10 mouse cellular contexts compared by ENCODE assay signal in the genomic region with DNA sequence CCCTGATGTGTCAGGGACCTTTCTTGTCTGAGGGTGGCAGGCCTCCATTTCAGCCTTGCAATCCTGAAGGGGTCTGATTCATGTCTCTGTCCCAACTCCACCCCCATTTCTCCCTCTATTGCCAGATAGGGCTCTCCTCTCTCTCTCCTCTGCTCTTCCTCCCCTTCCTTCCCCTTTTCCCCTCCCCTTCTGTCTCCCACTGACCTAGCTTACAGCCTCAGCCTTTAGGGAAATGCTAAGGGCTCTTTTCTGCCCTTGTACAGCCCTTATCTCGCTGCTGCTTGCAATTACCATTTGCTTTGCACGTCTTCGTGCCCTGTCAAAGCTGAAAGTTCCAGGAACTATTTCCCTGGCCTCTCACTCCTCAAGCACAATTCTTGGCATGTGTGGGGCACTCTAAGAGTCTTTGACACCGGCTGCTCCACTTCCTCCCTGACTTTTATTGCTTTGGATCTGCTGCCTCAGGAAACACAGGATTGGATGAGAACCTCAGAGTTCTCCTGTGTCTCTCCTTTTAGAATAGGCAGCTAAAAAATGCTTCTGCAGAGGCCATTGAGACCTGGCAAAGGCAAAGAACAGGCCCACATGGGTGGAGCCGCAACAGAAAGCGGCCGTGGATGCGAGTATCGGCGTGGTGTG.
DNase-seq lines count a peak whose midpoint lies in the region; ATAC-seq and TF ChIP-seq lines count a peak whose summit lies in the region.
"Had no signal": no experiment of that assay in that cellular context is flagged by ENCODE, and none has a peak within 500 bp of the region (broad histone marks: within the 10 kb centered on the region; RNA-seq: fewer than 3 reads in every experiment).

No protein-coding gene starts in this region.

- no peak for ATAC-seq in intestine, embryonic 14.5 days (replicated peaks; ENCODE audit: low FRiP score, low TSS enrichment, low read depth)
- no peak for ATAC-seq in intestine, postnatal 0 days
- ATAC-seq in kidney, embryonic 16.5 days (ENCODE audit: low FRiP score, low TSS enrichment), result peak; percentile 16; the same call in 1 of the 2 replicates
- ATAC-seq in lung, postnatal 0 days, result peak; percentile 92

- no peak overlapping the region for H3K4me2 ChIP-seq in intestine, embryonic 14.5 days (ENCODE audit: low read length)
- no peak overlapping the region for H3K4me2 ChIP-seq in intestine, postnatal 0 days (replicated peaks; ENCODE audit: low read depth)
- no peak overlapping the region for H3K4me2 ChIP-seq in kidney, embryonic 16.5 days (replicated peaks; ENCODE audit: low read depth, low read length)
- H3K4me2 ChIP-seq in lung, postnatal 0 days (replicated peaks; ENCODE audit: low read depth, low read length), result peak overlapping the region; percentile 11; the same call in 1 of the 2 replicates
- H3K4me2 ChIP-seq: hindbrain, embryonic 15.5 days had no signal

- no peak for TF ChIP-seq CTCF in intestine, postnatal 0 days (IDR thresholded peaks at IDR 0.05; ENCODE audit: low read depth)
- no peak for TF ChIP-seq CTCF in lung, postnatal 0 days (IDR thresholded peaks at IDR 0.05)

- no peaks in the 10 kb centered on the region for H3K9me3 ChIP-seq in intestine, embryonic 14.5 days (ENCODE audit: control insufficient read depth, low read length)
- no peaks in the 10 kb centered on the region for H3K9me3 ChIP-seq in intestine, postnatal 0 days (ENCODE audit: control insufficient read depth)
- H3K9me3 ChIP-seq in kidney, embryonic 16.5 days (ENCODE audit: low read length), result peaks cover 3% of the 10 kb centered on the region; the same call in 1 of the 2 replicates
- H3K9me3 ChIP-seq in lung, postnatal 0 days (ENCODE audit: low read length), result no peaks in the 10 kb centered on the region
- H3K9me3 ChIP-seq: G1E; hindbrain, embryonic 15.5 days had no signal

- H3K4me1 ChIP-seq in intestine, embryonic 14.5 days (replicated peaks; ENCODE audit: control insufficient read depth, insufficient read depth, low read length), result 0 out of 2 replicates have a peak, but pooled peaks cover 4% of the 10 kb centered on the region
- H3K4me1 ChIP-seq in intestine, postnatal 0 days (replicated peaks; ENCODE audit: control insufficient read depth, insufficient read depth, low read length), result no peaks in the 10 kb centered on the region
- H3K4me1 ChIP-seq in kidney, embryonic 16.5 days (ENCODE audit: insufficient read depth, low read length), result peaks cover 14% of the 10 kb centered on the region
- H3K4me1 ChIP-seq in lung, postnatal 0 days (ENCODE audit: insufficient read depth, low read depth, low read length), result no peaks in the 10 kb centered on the region
- H3K4me1 ChIP-seq: hindbrain, embryonic 15.5 days had no signal

- DNase-seq in intestine, embryonic 14.5 days (ENCODE audit: low spot score), result no peak
- peak; percentile 4 to 15 for DNase-seq in adrenal gland, postnatal 36 days
- peak; percentile 90 for DNase-seq in lung, postnatal 0 days (ENCODE audit: low spot score)
- no peak for DNase-seq in B cell, adult 2 months
- DNase-seq in left cerebral cortex, adult 11 months (ENCODE audit: low spot score), result no peak
- DNase-seq in c-Kit-positive CD71-positive TER-119-positive erythroid progenitor cells, embryonic 14.5 days (ENCODE audit: low spot score), result no peak

- H3K27ac ChIP-seq in intestine, embryonic 14.5 days (ENCODE audit: low read depth), result 0 out of 2 replicates have a peak overlapping the region, but pooled peaks have one; percentile 16
- H3K27ac ChIP-seq in intestine, postnatal 0 days (ENCODE audit: low read depth, low read length), result no peak overlapping the region
- peak overlapping the region; percentile 78 for H3K27ac ChIP-seq in kidney, embryonic 16.5 days (ENCODE audit: low read length)
- H3K27ac ChIP-seq in lung, postnatal 0 days (ENCODE audit: low read length), result peak overlapping the region; percentile 84
- H3K27ac ChIP-seq: hindbrain, embryonic 15.5 days had no signal

- no peak overlapping the region for H3K4me3 ChIP-seq in intestine, embryonic 14.5 days (ENCODE audit: low read depth, low read length)
- H3K4me3 ChIP-seq in intestine, postnatal 0 days (ENCODE audit: low read depth, low read length), result no peak overlapping the region
- H3K4me3 ChIP-seq in kidney, embryonic 16.5 days (ENCODE audit: low read length), result no peak overlapping the region
- no peak overlapping the region for H3K4me3 ChIP-seq in lung, postnatal 0 days (ENCODE audit: low read depth, low read length)
- H3K4me3 ChIP-seq: hindbrain, embryonic 15.5 days had no signal

- H3K36me3 ChIP-seq in intestine, embryonic 14.5 days (ENCODE audit: control insufficient read depth, insufficient read depth, low read length), result no peaks in the 10 kb centered on the region
- H3K36me3 ChIP-seq in intestine, postnatal 0 days (ENCODE audit: control insufficient read depth, insufficient read depth), result no peaks in the 10 kb centered on the region
- H3K36me3 ChIP-seq in kidney, embryonic 16.5 days (ENCODE audit: insufficient read depth, low read length), result no peaks in the 10 kb centered on the region
- no peaks in the 10 kb centered on the region for H3K36me3 ChIP-seq in lung, postnatal 0 days (ENCODE audit: insufficient read depth, low read length)
- H3K36me3 ChIP-seq: G1E; hindbrain, embryonic 15.5 days had no signal

- H3K27me3 ChIP-seq in intestine, embryonic 14.5 days (replicated peaks; ENCODE audit: control insufficient read depth, insufficient read depth, low read length), result no peaks in the 10 kb centered on the region
- no peaks in the 10 kb centered on the region for H3K27me3 ChIP-seq in intestine, postnatal 0 days (replicated peaks; ENCODE audit: control insufficient read depth, insufficient read depth, low read length)
- no peaks in the 10 kb centered on the region for H3K27me3 ChIP-seq in kidney, embryonic 16.5 days (ENCODE audit: insufficient read depth, low read length)
- H3K27me3 ChIP-seq in lung, postnatal 0 days (replicated peaks; ENCODE audit: insufficient read depth, low read length), result no peaks in the 10 kb centered on the region
- H3K27me3 ChIP-seq: hindbrain, embryonic 15.5 days had no signal

- TF ChIP-seq EP300 in lung, postnatal 0 days (IDR thresholded peaks at IDR 0.05), result peak; percentile 71; the same call in 1 of the 2 replicates

- WGBS in intestine, embryonic 14.5 days, result 54% methylated on average over 10 of the region's 10 CpGs
- WGBS in intestine, postnatal 0 days, result 50% methylated on average over 10 of the region's 10 CpGs
- WGBS in kidney, embryonic 16.5 days, result 45% methylated on average over 10 of the region's 10 CpGs
- WGBS in lung, postnatal 0 days, result 35% methylated on average over 10 of the region's 10 CpGs

- no peak overlapping the region for H3K9ac ChIP-seq in intestine, embryonic 14.5 days (ENCODE audit: low read length)
- H3K9ac ChIP-seq in intestine, postnatal 0 days (ENCODE audit: low read depth, low read length), result no peak overlapping the region
- H3K9ac ChIP-seq in kidney, embryonic 16.5 days (replicated peaks; ENCODE audit: low read length), result no peak overlapping the region
- H3K9ac ChIP-seq in lung, postnatal 0 days (replicated peaks; ENCODE audit: low read depth), result no peak overlapping the region
- H3K9ac ChIP-seq: hindbrain, embryonic 15.5 days had no signal

Comparison
In these comparisons a context has a peak if more than half of its experiments do, and no peak if none do; other contexts are left out.
1. ATAC-seq: peak in kidney, embryonic 16.5 days (single experiment) and lung, postnatal 0 days (single experiment); none in intestine, embryonic 14.5 days (single experiment) and intestine, postnatal 0 days (single experiment).
2. DNase-seq: peak in adrenal gland, postnatal 36 days (2 of 2) and lung, postnatal 0 days (single experiment); none in intestine, embryonic 14.5 days (single experiment), B cell, adult 2 months (0 of 2), left cerebral cortex, adult 11 months (single experiment) and c-Kit-positive CD71-positive TER-119-positive erythroid progenitor cells, embryonic 14.5 days (single experiment).